Mouse (Mus musculus) CH12.LX (cell line): ENCODE measurements around the gene Tmem252. TPM values are rescaled to one million over a fixed set of nuclear protein-coding genes. Genes with fewer than 3 reads are reported as not detected.

ENCODE experiments used
- DNase-seq: peaks from one replicate; pipeline ENCODE4 v3.0.0-alpha.2; 2013; ENCODE audit errors: extremely low read depth
- H3K27ac ChIP-seq: 2 replicates; pipeline ENCODE4 v1.5.1; 2012; ENCODE audit warnings: low read depth, mild to moderate bottlenecking, control low read depth, moderate library complexity; ENCODE audit not compliant: insufficient read depth
- H3K27me3 ChIP-seq: replicated peaks from 2 replicates; pipeline ENCODE3; 2012; ENCODE audit warnings: inconsistent platforms
- H3K36me3 ChIP-seq, 2 experiments: replicated peaks in 1 of 2; 2 replicates each; pipeline versions ENCODE3 to v1.6.1; 2012; ENCODE audit warnings: inconsistent platforms in 1 of 2, low read length in 1 of 2, mild to moderate bottlenecking in 1 of 2, mixed read lengths in 1 of 2, moderate library complexity in 1 of 2; ENCODE audit not compliant: control insufficient read depth in 1 of 2, insufficient read depth in 1 of 2
- H3K4me1 ChIP-seq, 2 experiments: 2 replicates each; pipeline ENCODE4 v1.6.1; 2012; ENCODE audit warnings: inconsistent platforms in 1 of 2, moderate library complexity in 1 of 2; ENCODE audit not compliant: insufficient read depth in 2 of 2, control insufficient read depth in 1 of 2
- H3K4me2 ChIP-seq: 2 replicates; pipeline ENCODE4 v1.6.1; 2012; ENCODE audit warnings: low read depth, mild to moderate bottlenecking, control low read depth; ENCODE audit not compliant: poor library complexity, insufficient read depth, severe bottlenecking
- H3K4me3 ChIP-seq, 3 experiments: fragments of 150-350 bp in 1 of 3; sonication (generic) in 1 of 3; replicated peaks in 1 of 3; 2 replicates each; pipeline versions ENCODE3 to v1.5.1; 2011 to 2012; ENCODE audit warnings: low read depth in 2 of 3, low read length in 2 of 3, mild to moderate bottlenecking in 2 of 3, moderate library complexity in 2 of 3, control low read depth in 1 of 3, improper control_type of control experiment in 1 of 3, inconsistent platforms in 1 of 3, mixed read lengths in 1 of 3; ENCODE audit not compliant: poor library complexity in 1 of 3
- H3K79me2 ChIP-seq: replicated peaks from 2 replicates; pipeline ENCODE4 v1.6.1; 2012; ENCODE audit warnings: mild to moderate bottlenecking, moderate library complexity; ENCODE audit not compliant: control insufficient read depth, poor library complexity, insufficient read depth, severe bottlenecking; ENCODE audit errors: extremely low read depth
- H3K9ac ChIP-seq: 2 replicates; pipeline ENCODE4 v1.6.1; 2012; ENCODE audit warnings: low read depth, mild to moderate bottlenecking, control low read depth, moderate library complexity; ENCODE audit not compliant: insufficient read depth
- H3K9me3 ChIP-seq: replicated peaks from 2 replicates; pipeline ENCODE3; 2012; ENCODE audit warnings: low read length, inconsistent platforms, mixed read lengths
- BHLHE40 ChIP-seq: IDR thresholded peaks from 2 replicates; pipeline ENCODE4 v1.6.1; 2011; ENCODE audit warnings: mild to moderate bottlenecking, low read depth, low read length, improper control_type of control experiment
- CHD1 ChIP-seq: IDR thresholded peaks from 2 replicates; pipeline ENCODE4 v1.6.1; 2012; ENCODE audit warnings: low read depth, low read length, improper control_type of control experiment, inconsistent platforms
- CHD2 ChIP-seq: IDR thresholded peaks from 2 replicates; pipeline ENCODE4 v1.6.1; 2011; ENCODE audit warnings: low read length, improper control_type of control experiment
- CTCF ChIP-seq, 2 experiments: IDR thresholded peaks in 1 of 2; conservative IDR thresholded peaks in 1 of 2; 2 replicates each; pipeline ENCODE4 v1.5.1; 2011 to 2012; ENCODE audit warnings: low read depth in 2 of 2, low read length in 2 of 2, improper control_type of control experiment in 1 of 2, inconsistent platforms in 1 of 2, mild to moderate bottlenecking in 1 of 2, moderate library complexity in 1 of 2
- E2F4 ChIP-seq: IDR thresholded peaks from 2 replicates; pipeline ENCODE4 v1.6.1; 2011; ENCODE audit warnings: low read depth, low read length, improper control_type of control experiment; ENCODE audit not compliant: insufficient replicate concordance
- ELF1 ChIP-seq: IDR thresholded peaks from 2 replicates; pipeline ENCODE4 v1.6.1; 2014; ENCODE audit warnings: low read depth, mild to moderate bottlenecking, inconsistent platforms, low read length, improper control_type of control experiment
- EP300 ChIP-seq: IDR thresholded peaks from 2 replicates; pipeline ENCODE4 v1.6.1; 2011; ENCODE audit warnings: low read length, improper control_type of control experiment
- GABPA ChIP-seq: IDR thresholded peaks from 2 replicates; pipeline ENCODE4 v1.6.1; 2012; ENCODE audit warnings: low read depth, low read length, improper control_type of control experiment, inconsistent platforms; ENCODE audit not compliant: insufficient replicate concordance
- HCFC1 ChIP-seq: IDR thresholded peaks from 2 replicates; pipeline ENCODE4 v1.6.1; 2012; ENCODE audit warnings: low read depth, mild to moderate bottlenecking, inconsistent platforms, low read length, improper control_type of control experiment
- IRF4 ChIP-seq: IDR thresholded peaks from 2 replicates; pipeline ENCODE4 v1.6.1; 2014; ENCODE audit warnings: low read depth, mild to moderate bottlenecking, inconsistent platforms, low read length, improper control_type of control experiment
- JUN ChIP-seq: IDR thresholded peaks from 2 replicates; pipeline ENCODE4 v1.6.1; 2011; ENCODE audit warnings: low read depth, mild to moderate bottlenecking, low read length, improper control_type of control experiment, moderate library complexity; ENCODE audit not compliant: insufficient read depth
- JUND ChIP-seq: conservative IDR thresholded peaks from 2 replicates; pipeline ENCODE4 v1.6.1; 2011; ENCODE audit warnings: low read depth, low read length, improper control_type of control experiment
- KAT2A ChIP-seq: IDR thresholded peaks from 2 replicates; pipeline ENCODE4 v1.6.1; 2012; ENCODE audit warnings: low read length, improper control_type of control experiment, inconsistent platforms; ENCODE audit not compliant: insufficient replicate concordance
- MAFK ChIP-seq: IDR thresholded peaks from 2 replicates; pipeline ENCODE4 v1.6.1; 2011; ENCODE audit warnings: low read length, improper control_type of control experiment; ENCODE audit not compliant: insufficient replicate concordance
- MAZ ChIP-seq: IDR thresholded peaks from 2 replicates; pipeline ENCODE4 v1.6.1; 2012; ENCODE audit warnings: low read depth, mild to moderate bottlenecking, inconsistent platforms, low read length, improper control_type of control experiment, moderate library complexity
- MEF2A ChIP-seq: IDR thresholded peaks from 2 replicates; pipeline ENCODE4 v1.6.1; 2014; ENCODE audit warnings: low read depth, mild to moderate bottlenecking, inconsistent platforms, low read length, improper control_type of control experiment, borderline replicate concordance
- MXI1 ChIP-seq: IDR thresholded peaks from 2 replicates; pipeline ENCODE4 v1.6.1; 2011; ENCODE audit warnings: mild to moderate bottlenecking, low read depth, low read length, improper control_type of control experiment
- NELFE ChIP-seq: IDR thresholded peaks from 2 replicates; pipeline ENCODE4 v1.6.1; 2011; ENCODE audit warnings: low read depth, low read length, improper control_type of control experiment
- NRF1 ChIP-seq: IDR thresholded peaks from 2 replicates; pipeline ENCODE4 v1.6.1; 2014; ENCODE audit warnings: low read depth, mild to moderate bottlenecking, inconsistent platforms, low read length, improper control_type of control experiment, moderate library complexity
- POLR2A ChIP-seq: IDR thresholded peaks from 2 replicates; pipeline ENCODE4 v1.6.1; 2011; ENCODE audit warnings: low read depth, mild to moderate bottlenecking, improper control_type of control experiment, low read length
- POLR2AphosphoS2 ChIP-seq: IDR thresholded peaks from 2 replicates; pipeline ENCODE4 v1.6.1; 2011; ENCODE audit warnings: low read depth, low read length, improper control_type of control experiment
- RCOR1 ChIP-seq: conservative IDR thresholded peaks from 2 replicates; pipeline ENCODE4 v1.6.1; 2012; ENCODE audit warnings: low read depth, mild to moderate bottlenecking, inconsistent platforms, low read length, improper control_type of control experiment
- SIN3A ChIP-seq: IDR thresholded peaks from 2 replicates; pipeline ENCODE4 v1.6.1; 2012; ENCODE audit warnings: low read length, improper control_type of control experiment, inconsistent platforms
- SMC3 ChIP-seq: IDR thresholded peaks from 2 replicates; pipeline ENCODE4 v1.6.1; 2011; ENCODE audit warnings: low read depth, low read length, improper control_type of control experiment
- TBP ChIP-seq: conservative IDR thresholded peaks from 2 replicates; pipeline ENCODE4 v1.6.1; 2011; ENCODE audit warnings: low read depth, low read length, improper control_type of control experiment
- TCF12 ChIP-seq: IDR thresholded peaks from 2 replicates; pipeline ENCODE4 v1.6.1; 2014; ENCODE audit warnings: low read depth, mild to moderate bottlenecking, inconsistent platforms, low read length, improper control_type of control experiment
- UBTF ChIP-seq: IDR thresholded peaks from 2 replicates; pipeline ENCODE4 v1.6.1; 2012; ENCODE audit warnings: low read depth, mild to moderate bottlenecking, inconsistent platforms, low read length, improper control_type of control experiment, moderate library complexity
- USF1 ChIP-seq: IDR thresholded peaks from 2 replicates; pipeline ENCODE4 v1.6.1; 2014; ENCODE audit warnings: low read depth, mild to moderate bottlenecking, inconsistent platforms, low read length, improper control_type of control experiment
- USF2 ChIP-seq: conservative IDR thresholded peaks from 2 replicates; pipeline ENCODE4 v1.6.1; 2011; ENCODE audit warnings: low read depth, low read length, improper control_type of control experiment
- ZC3H11A ChIP-seq: IDR thresholded peaks from 2 replicates; pipeline ENCODE4 v1.6.1; 2012; ENCODE audit warnings: low read depth, mild to moderate bottlenecking, inconsistent platforms, low read length, improper control_type of control experiment
- ZMIZ1 ChIP-seq: IDR thresholded peaks from 2 replicates; pipeline ENCODE4 v1.6.1; 2012; ENCODE audit warnings: low read depth, mild to moderate bottlenecking, inconsistent platforms, low read length, improper control_type of control experiment
- ZNF384 ChIP-seq: IDR thresholded peaks from 2 replicates; pipeline ENCODE4 v1.6.1; 2012; ENCODE audit warnings: low read depth, low read length, improper control_type of control experiment, inconsistent platforms
- dilution Hi-C: fragments of 300-500 bp; cut with MboI; formaldehyde crosslinking; loops from 2 replicates; pipeline ENCODE4 v1.14.3; 2020; ENCODE audit warnings: low sequenced_read_pairs; ENCODE audit not compliant: extremely low pct_unique_long_range_greater_than_20kb, extremely low pct_ligation_motif_present
- in situ Hi-C: fragments of 300-500 bp; cut with MboI; formaldehyde crosslinking; loops from 3 replicates; pipeline ENCODE4 v1.14.3; 2019; ENCODE audit warnings: low sequenced_read_pairs, low pct_ligation_motif_present, low pct_unique_long_range_greater_than_20kb, mixed read lengths
- polyA plus RNA-seq: library from polyadenylated mRNA; unstranded; fragments of >175 nt; gene quantifications from 2 replicates; pipeline ENCODE4 v1.2.1, GENCODE M21; 2012; ENCODE audit warnings: low read depth; ENCODE audit not compliant: insufficient read length
- total RNA-seq, 2 experiments: library from RNA; depleted of rRNA; stranded (reverse); fragments of 300-350 nt in 1 of 2; fragments of >200 nt in 1 of 2; gene quantifications; 2 replicates each; pipeline ENCODE4 v1.2.3; 2012 to 2014

Tmem252 gene
- total and polyA plus RNA-seq, 3 experiments: not detected

- Histone ChIP-seq H3K4me1 (peaks cover 0 to 16% of the 10 kb centered on the region in 2 experiments; a peak in 1 of 4 replicates), H3K27me3 (peaks cover 2% of the 10 kb centered on the region), H3K9ac (no peak overlapping the region), H3K9me3 (no peaks in the 10 kb centered on the region), H3K36me3 (no peaks in the 10 kb centered on the region), H3K27ac (no peak overlapping the region), H3K4me2 (no peak overlapping the region), H3K79me2 (no peaks in the 10 kb centered on the region), H3K4me3 (no peak overlapping the region)
- no peak for TF ChIP-seq EP300
- TF ChIP-seq NRF1: no peak
- TF ChIP-seq BHLHE40: no peak
- TF ChIP-seq JUND: no peak
- no peak for TF ChIP-seq KAT2A
- TF ChIP-seq MAFK: no peak
- TF ChIP-seq CTCF (conservative IDR thresholded peaks at IDR 0.05 in 1 of 2, IDR thresholded peaks at IDR 0.05 in 1 of 2; ENCODE audit: low read depth in 2 of 2, low read length in 2 of 2): no peak
- TF ChIP-seq TBP: no peak
- TF ChIP-seq USF1: no peak
- TF ChIP-seq CHD1: no peak
- no peak for TF ChIP-seq E2F4
- no peak for TF ChIP-seq POLR2A
- TF ChIP-seq TCF12: no peak
- no peak for DNase-seq
- in situ Hi-C loops (no loop called here), dilution Hi-C loops (no loop called here)
Observed at GRCm38 (mm10) chr19:24633008-24633407, 40.8 kb upstream of the Tmem252 start.

- Histone ChIP-seq H3K9me3 (no peaks in the 10 kb centered on the region), H3K36me3 (no peaks in the 10 kb centered on the region), H3K9ac (no peak overlapping the region), H3K27me3 (peaks cover 2% of the 10 kb centered on the region), H3K4me1 (peaks cover 0 to 16% of the 10 kb centered on the region in 2 experiments; a peak in 1 of 4 replicates), H3K4me2 (peak overlapping the region; percentile 42; the same call in 1 of the 2 replicates), H3K27ac (no peak overlapping the region), H3K79me2 (no peaks in the 10 kb centered on the region), H3K4me3 (no peak overlapping the region)
- peak; percentile 86 for DNase-seq
- dilution Hi-C loops (no loop called here), in situ Hi-C loops (no loop called here)
- TF ChIP-seq CHD2 (no peak), E2F4 (peak; percentile 33; the same call in 1 of the 2 replicates), KAT2A (no peak), ZMIZ1 (no peak), MXI1 (peak; percentile 56; the same call in 1 of the 2 replicates), MAFK (no peak), ELF1 (no peak), CHD1 (no peak), USF1 (no peak), MEF2A (peak; percentile 36; the same call in 1 of the 2 replicates), POLR2AphosphoS2 (no peak), UBTF (no peak), NRF1 (peak; percentile 24; the same call in 1 of the 2 replicates), POLR2A (no peak), ZNF384 (no peak), HCFC1 (no peak), JUND (peak; percentile 55), IRF4 (peak; percentile 58; the same call in 1 of the 2 replicates), MAZ (no peak), RCOR1 (no peak), ZC3H11A (peak; percentile 75), JUN (no peak), USF2 (no peak), SMC3 (peak; percentile 95), GABPA (no peak), SIN3A (0 out of 2 replicates have a peak, but pooled peaks have one; percentile 15), TCF12 (no peak), NELFE (peak; percentile 68; the same call in 1 of the 2 replicates)
Observed at GRCm38 (mm10) chr19:24634602-24635001, 39.2 kb upstream of the Tmem252 start.
